Mouse (Mus musculus) kidney, adult 2 months (tissue): ENCODE measurements at regions not wholly inside any gene's neighbourhood (a gene's known extent, or its start where the extent isn't known, plus 50 kb on each side); places are given as distances from the start of the nearest gene placed in this dataset.

ENCODE experiments used
- CTCF ChIP-seq: fragments of 200-500 bp; conservative IDR thresholded peaks from 2 replicates; pipeline ENCODE4 v1.5.1; 2011; ENCODE audit warnings: low read depth, mild to moderate bottlenecking, control low read depth, low read length, moderate library complexity, mixed read lengths; ENCODE audit not compliant: insufficient read depth, insufficient read length
- POLR2A ChIP-seq: fragments of 200-500 bp; IDR thresholded peaks from one replicate; pipeline ENCODE4 v1.6.1; 2011; ENCODE audit warnings: low read depth, low read length, control low read depth

- TF ChIP-seq POLR2A (no peak), CTCF (no peak)
Observed at GRCm38 (mm10) chr1:136781561-136782025, 156.9 kb downstream of the Zfp281 start.
